Mouse (Mus musculus) layer of hippocampus, postnatal 14 days (tissue): Measurements from ENCODE around the gene Ccdc88b. TPM values are rescaled to one million over a fixed set of nuclear protein-coding genes. Genes with fewer than 3 reads are reported as not detected.

Source experiments
- DNase-seq, 2 experiments: peaks; one replicate each; pipeline ENCODE4 v3.0.0; 2021 to 2022; ENCODE audit warnings: low spot score in 2 of 2, mixed read lengths in 1 of 2
- microRNA-seq, 2 experiments: library from miRNA; unstranded; fragments of <30 nt; microRNA quantifications; one replicate each; pipeline ENCODE4 v1.2.0; 2021
- total RNA-seq, 2 experiments: library from RNA; stranded (reverse); gene quantifications; 2 replicates each; pipeline ENCODE4 v1.2.3; 2021

Ccdc88b gene
- total RNA-seq, 2 experiments from 2014 or later: 4.1 to 5.8 TPM

DNA sequence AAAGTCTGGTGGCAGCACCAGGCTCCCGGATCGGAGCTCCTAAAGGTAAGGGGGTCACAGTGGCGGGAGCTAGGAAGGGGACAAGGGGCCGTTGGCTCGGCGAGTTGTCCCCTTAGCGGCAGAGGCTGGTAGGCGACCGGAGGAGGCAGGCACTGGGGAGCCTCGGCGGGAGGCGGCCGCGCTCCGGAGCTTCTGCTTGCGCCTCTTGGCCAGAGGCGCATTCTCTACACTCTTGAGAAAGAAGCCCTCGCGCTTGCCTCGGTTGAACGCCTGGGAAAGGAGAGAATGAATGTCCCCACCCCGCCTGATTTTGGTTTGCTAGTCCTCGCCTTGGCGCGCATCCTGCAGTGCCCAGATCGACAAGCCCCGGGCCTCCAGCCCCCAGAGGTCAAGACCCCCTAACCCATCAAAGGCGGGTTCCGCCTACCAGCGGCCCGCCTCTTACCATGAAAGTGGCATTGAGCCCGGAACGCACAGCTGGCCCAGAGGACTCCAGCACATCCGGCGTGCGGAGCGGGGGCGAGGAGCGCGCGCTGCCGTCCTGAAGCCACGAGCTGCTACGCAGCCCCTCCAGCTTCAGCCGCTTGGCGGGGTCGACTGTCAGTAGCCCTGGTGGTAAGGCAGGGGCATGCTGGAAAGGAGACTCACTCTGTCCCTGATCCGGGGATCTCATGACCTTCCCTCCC lies 28.0 kb downstream of the Ccdc88b start:
- DNase-seq: no peak

DNA sequence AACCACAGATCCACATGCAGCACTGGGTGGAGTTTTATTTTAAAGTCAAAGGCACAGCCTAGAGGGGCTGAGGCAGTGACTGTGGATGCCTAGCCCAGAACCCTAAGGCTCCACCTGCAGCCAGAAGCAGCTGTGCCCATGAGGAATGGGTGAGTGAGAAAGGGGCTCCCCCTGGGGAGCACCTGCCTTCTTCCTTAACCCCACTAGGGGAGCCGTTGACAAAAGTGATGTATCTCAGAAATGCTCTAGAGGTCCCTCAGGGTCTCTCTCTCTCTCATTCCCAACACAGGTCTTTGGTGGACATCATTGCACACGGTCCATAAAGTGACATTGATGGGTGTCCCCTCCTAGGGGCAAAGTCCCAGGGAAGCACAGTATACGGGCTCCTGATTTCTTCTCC lies 28.9 kb downstream of the Ccdc88b start:
- no peak for DNase-seq

DNA sequence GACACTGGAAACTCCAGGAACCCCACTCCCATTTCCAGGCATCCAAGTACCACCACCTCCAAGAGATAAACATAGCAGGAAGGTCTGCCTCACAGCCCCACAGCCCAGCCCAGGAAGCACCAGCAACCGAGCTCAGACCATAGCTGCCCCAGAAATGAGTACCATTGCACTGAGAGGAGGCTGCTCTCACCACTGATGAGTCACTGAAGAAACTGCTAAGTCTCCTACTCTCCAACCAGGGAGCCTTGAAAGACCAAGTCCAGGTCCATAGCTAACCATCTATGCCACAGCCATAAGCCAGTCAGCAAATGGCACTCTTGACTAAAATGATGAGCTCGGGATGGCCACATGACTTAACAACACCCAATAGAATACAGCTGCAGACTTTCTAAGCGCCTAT lies 31.4 kb downstream of the Ccdc88b start:
- DNase-seq: no peak

DNA sequence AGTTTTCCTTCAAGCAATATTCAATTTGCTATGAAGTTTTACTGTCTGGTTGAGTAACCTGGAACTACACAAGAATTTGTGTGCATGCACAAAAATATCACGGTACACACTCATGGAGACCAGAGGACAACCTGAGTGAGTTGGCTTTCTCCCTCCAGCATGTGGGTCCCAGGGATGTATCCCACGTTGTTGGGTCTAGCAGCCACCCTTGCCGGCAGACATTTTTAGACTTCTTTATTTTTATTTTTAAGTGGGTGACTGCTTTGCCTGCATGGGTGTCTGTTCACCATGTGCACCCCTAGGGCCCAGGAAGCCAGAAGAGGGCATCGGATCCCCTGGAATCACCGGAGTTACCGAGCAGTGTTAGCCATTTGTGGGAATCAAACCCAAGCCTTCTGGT lies 32.6 kb downstream of the Ccdc88b start:
- no peak for DNase-seq

DNA sequence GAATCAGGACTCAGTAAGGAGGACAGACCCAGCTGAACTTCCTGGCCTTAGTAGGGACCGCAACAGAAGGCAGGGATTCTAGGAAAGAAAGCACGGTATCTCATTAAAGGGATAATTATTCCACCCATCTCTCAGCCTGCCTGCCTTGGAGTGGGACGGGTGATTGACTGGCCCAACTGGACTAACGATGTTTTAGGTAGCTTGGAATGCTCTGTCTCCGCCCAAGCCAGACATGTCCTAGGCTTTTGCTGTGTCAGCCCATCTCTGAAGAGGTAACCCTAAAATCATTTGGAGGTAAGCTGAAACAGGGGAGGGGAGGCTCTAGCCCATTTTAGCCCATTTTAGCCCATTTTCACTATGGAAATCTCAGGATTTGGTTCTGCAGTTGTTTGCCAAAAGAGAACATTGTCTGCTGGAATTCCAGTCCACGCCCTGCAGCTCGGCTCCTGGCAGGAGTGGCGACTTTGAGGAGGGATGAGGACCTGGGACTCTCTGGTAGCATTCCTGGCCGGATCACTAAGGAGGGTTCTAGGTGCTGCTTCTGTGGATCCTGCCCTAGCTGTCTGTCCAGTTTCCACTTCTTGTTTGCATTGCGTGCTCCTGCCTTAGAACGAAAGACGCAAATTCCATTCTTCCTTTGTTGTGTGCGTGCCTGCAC lies 37.3 kb downstream of the Ccdc88b start:
- DNase-seq: no peak

DNA sequence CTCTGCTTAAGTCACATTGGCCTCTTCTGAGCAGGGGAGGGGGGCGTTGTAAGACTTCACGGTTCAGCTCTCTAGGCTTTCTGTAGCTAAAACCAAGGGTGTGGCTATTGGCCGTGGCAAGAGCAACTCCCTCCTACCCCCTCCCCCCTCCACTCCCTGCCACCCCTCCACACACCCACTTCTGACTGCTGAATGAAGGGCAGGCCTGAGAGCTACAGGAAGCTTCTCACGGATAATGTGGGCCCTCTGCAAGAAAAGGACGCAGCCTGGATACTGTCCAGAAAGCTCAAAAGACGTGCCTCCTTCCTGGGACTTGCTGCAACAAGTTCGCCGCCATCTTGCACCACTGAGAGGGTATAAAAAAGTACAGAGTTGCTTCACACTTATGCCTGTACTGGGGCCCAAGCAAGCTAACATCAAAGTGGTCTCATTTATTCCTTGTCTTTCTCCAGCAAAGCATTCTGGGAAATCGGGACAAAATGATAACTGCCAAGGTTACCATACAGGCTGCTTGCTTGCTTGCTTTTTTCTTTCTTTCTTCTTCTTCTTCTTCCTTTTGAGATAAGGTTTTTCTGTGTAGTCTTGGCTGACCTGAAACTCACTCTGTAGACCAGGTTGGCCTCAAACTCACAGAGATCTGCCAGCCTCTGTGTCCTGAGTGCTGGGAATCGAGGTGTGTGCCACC lies 38.7 kb downstream of the Ccdc88b start:
- DNase-seq: no peak

DNA sequence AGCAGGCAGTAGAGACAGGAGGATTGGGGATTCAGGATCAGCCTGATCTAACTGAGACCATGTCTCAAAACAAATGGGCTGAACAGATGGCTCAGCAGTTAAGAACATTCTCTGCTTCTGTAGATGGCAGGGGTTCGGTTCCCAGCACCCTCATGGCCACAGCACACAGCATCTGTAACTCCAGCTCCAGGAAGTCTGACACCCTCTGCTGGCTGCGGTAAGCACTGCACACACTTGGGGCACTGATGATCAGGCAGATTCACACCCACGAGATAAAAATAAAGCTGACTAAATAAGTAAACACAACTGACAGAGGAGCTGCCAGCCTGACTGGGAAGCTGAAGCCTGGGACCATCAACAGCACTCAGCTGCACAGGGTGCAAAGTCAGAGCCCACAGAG lies 43.1 kb downstream of the Ccdc88b start:
- DNase-seq: no peak

DNA sequence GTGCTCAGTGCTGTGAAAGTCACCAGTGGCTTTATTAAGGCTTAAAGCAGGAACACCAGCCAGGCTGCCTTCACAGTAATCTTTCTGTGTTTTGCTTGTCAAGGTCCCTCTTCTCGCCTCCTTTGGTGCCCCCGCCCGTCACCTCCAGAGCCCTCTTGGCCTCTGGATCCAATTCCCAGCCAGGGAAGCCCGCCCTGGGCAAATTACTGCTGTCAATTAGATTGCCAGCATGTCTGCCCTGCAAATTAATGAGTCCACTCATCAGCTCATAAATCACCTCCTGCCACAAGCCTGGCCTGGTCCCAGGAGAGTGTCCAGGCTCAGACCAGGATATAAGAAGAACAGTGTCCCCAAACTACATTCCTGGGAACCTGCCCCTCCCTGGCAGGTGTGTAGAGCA lies 43.6 kb downstream of the Ccdc88b start:
- DNase-seq: no peak

Small RNAs within 50 kb of the gene (microRNA-seq; reads per million reads assigned to microRNA genes)
- gene Mir5046: 0 reads per million in 2 experiments

Other genes with a start within 250 kb of the Ccdc88b start
- 10 to 100 TPM; 27.9 to 30.6 TPM for gene Rps6ka4, start 17.6 kb downstream of the Ccdc88b start, total RNA-seq
- gene Trmt112, start 51.5 kb upstream of the Ccdc88b start, total RNA-seq: 10 to 100 TPM; 39.7 to 42.4 TPM
- gene Prdx5, start 51.9 kb upstream of the Ccdc88b start, total RNA-seq: 100 to 1,000 TPM; 377 to 396 TPM
- gene Esrra, start 63.6 kb upstream of the Ccdc88b start, total RNA-seq: 10 to 100 TPM; 52.6 to 59.2 TPM
- gene Catsperz, start 67.2 kb upstream of the Ccdc88b start, total RNA-seq: 10 to 100 TPM; 13.3 to 14.4 TPM
- gene Kcnk4, start 76.3 kb upstream of the Ccdc88b start, total RNA-seq: 10 to 100 TPM; 26.2 to 26.9 TPM
- gene Bad, start 83.7 kb upstream of the Ccdc88b start, total RNA-seq: 10 to 100 TPM; 37.4 to 39.2 TPM
- gene Gpr137, start 84.3 kb upstream of the Ccdc88b start, total RNA-seq: 10 to 100 TPM; 88.1 to 94.9 TPM
- gene Ppp1r14b, start 116.8 kb upstream of the Ccdc88b start, total RNA-seq: 100 to 1,000 TPM in 1 of 2 experiments, 10 to 100 TPM in 1; 96.6 to 107 TPM
- 10 to 100 TPM; 14.7 to 15.9 TPM for gene Plcb3, start 118.3 kb upstream of the Ccdc88b start, total RNA-seq
- 10 to 100 TPM; 68.8 to 73.3 TPM for gene Fkbp2, start 122.3 kb upstream of the Ccdc88b start, total RNA-seq
- gene Vegfb, start 129.4 kb upstream of the Ccdc88b start, total RNA-seq: 10 to 100 TPM; 67.4 to 70.3 TPM
- gene Dnajc4, start 134.4 kb upstream of the Ccdc88b start, total RNA-seq: 10 to 100 TPM; 18.7 to 24.2 TPM
- gene Nudt22, start 137.9 kb upstream of the Ccdc88b start, total RNA-seq: 10 to 100 TPM; 10.9 to 11.9 TPM
- gene Trpt1, start 137.9 kb upstream of the Ccdc88b start, total RNA-seq: 10 to 100 TPM; 16.4 to 20.4 TPM
- 1 to 10 TPM; 3.6 to 5.4 TPM for gene Fermt3, start 161.3 kb upstream of the Ccdc88b start, total RNA-seq
- 100 to 1,000 TPM; 136 to 159 TPM for gene Stip1, start 181.8 kb upstream of the Ccdc88b start, total RNA-seq
- gene Macrod1, start 198.6 kb upstream of the Ccdc88b start, total RNA-seq: 10 to 100 TPM; 10.3 to 11.6 TPM
- gene Flrt1, start 247.5 kb upstream of the Ccdc88b start, total RNA-seq: 10 to 100 TPM; 21.8 to 22.6 TPM